Mouse (Mus musculus) heart, adult 2 months (tissue): ENCODE data around the gene Pogk.

Experiments
- CTCF ChIP-seq: fragments of 200-600 bp; IDR thresholded peaks from 2 replicates; pipeline ENCODE4 v1.8.1; 2022; ENCODE audit warnings: antibody characterized with exemption, mild to moderate bottlenecking, moderate library complexity
- EP300 ChIP-seq: fragments of 200-500 bp; IDR thresholded peaks from 2 replicates; pipeline ENCODE4 v1.6.1; 2011; ENCODE audit warnings: low read depth, low read length, control low read depth; ENCODE audit not compliant: insufficient read depth

GRCm38 (mm10) chr1:166379013-166379629, 30.5 kb downstream of the Pogk start, which contains the start of gene Tada1:
- TF ChIP-seq CTCF (0 out of 2 replicates have a peak, but pooled peaks have one; percentile 1), EP300 (no peak)
